Mouse (Mus musculus): ENCODE measurements around the gene Mslnl. TPM values are rescaled to one million over a fixed set of nuclear protein-coding genes. Genes with fewer than 3 reads are reported as not detected.

Mslnl gene
- polyA plus RNA-seq, 1 experiment from 2014 or later, result not detected

DNA sequence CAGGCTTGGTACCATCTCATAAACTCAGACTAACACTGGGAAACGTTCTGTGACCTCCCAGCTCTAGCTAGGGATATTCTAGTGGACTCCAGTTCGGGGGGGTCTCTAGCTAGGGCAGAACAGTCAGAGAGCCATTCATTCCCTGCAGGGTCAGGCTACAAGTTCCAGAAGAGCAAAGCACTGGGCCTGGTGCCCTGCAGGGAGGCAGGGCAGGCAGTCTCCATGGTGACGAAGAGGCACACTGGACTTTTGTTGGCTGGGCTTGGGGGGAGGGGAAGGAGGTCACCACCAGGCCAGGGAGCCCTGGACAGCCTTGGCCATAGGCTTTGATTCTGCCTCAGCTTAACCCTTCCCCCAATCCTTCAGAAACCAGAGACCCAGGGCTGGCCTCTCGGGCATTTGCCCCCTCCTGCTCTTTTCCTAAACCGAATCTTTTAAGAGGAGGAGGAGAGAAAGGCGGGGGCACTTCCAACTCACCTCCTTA lies 59.8 kb downstream of the Mslnl start, which contains the start of gene AC134908.4:
Gene AC134908.4, minus strand, starts transcription at position 51 of the 484 bp plus-strand sequence.
- Histone ChIP-seq H3K27ac (ENCODE audit: low read length) (peak within 1 kb of the TSS; percentile 44; the same call in 1 of the 2 replicates), H3K36me3 (ENCODE audit: control insufficient read depth, insufficient read depth, low read length) (no peaks in the 10 kb centered on the region), H3K9me3 (replicated peaks; ENCODE audit: control insufficient read depth, low read length, poor library complexity, severe bottlenecking) (no peaks in the 10 kb centered on the region), H3K4me3 (ENCODE audit: low read depth, low read length) (peak within 1 kb of the TSS; percentile 49), H3K4me1 (ENCODE audit: control insufficient read depth, insufficient read depth, low read length) (peaks cover 34% of the 10 kb centered on the region), H3K4me2 (ENCODE audit: low read length) (peak within 1 kb of the TSS; percentile 72), H3K27me3 (ENCODE audit: control insufficient read depth, insufficient read depth, low read depth, low read length) (peaks cover 6% of the 10 kb centered on the region), H3K9ac (ENCODE audit: low read depth, low read length) (peak within 1 kb of the TSS; percentile 51)
- ATAC-seq, result no peak
- WGBS, result 7% methylated on average over 6 of the region's 6 CpGs

- Histone ChIP-seq H3K9ac (ENCODE audit: low read depth, low read length) (peak overlapping the region; percentile 51; the same call in 1 of the 2 replicates), H3K27me3 (ENCODE audit: control insufficient read depth, insufficient read depth, low read depth, low read length) (peaks cover 6% of the 10 kb centered on the region), H3K9me3 (replicated peaks; ENCODE audit: control insufficient read depth, low read length, poor library complexity, severe bottlenecking) (no peaks in the 10 kb centered on the region), H3K4me2 (ENCODE audit: low read length) (peak overlapping the region; percentile 72), H3K27ac (ENCODE audit: low read length) (0 out of 2 replicates have a peak overlapping the region, but pooled peaks have one; percentile 3), H3K4me1 (ENCODE audit: control insufficient read depth, insufficient read depth, low read length) (peaks cover 29% of the 10 kb centered on the region), H3K4me3 (ENCODE audit: low read depth, low read length) (peak overlapping the region; percentile 49), H3K36me3 (ENCODE audit: control insufficient read depth, insufficient read depth, low read length) (no peaks in the 10 kb centered on the region)
- ATAC-seq, result no peak
- under 1% methylated on average over 37 of the region's 37 CpGs for WGBS
Measured at GRCm38 (mm10) chr17:25796211-25796771, 60.4 kb downstream of the Mslnl start.

DNA sequence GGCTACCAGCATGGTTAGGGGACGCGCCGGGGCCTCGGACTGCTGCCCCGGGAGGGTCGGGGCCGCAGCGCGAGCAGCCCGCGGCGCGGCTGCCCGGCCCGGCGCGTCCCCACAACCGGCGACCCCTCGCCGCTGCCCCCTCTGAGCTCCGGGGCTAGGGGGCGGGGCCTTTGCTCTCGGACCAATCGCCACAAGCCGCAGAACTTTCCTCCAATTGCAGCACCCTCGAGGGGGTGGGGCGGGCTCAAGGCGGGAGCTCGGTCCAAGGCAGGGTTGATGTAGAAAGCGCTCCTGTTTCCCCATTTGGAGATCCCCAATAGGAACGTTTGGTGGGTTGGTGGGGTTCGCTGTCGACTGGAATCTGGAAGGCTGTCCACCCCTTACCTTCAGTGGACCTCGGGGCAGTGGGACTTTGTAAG lies 61.1 kb downstream of the Mslnl start, which contains the start of gene Metrn:
Gene Metrn, minus strand, starts transcription at position 186 of the 419 bp plus-strand sequence.
- H3K4me3 ChIP-seq (ENCODE audit: low read depth, low read length), result peak within 1 kb of the TSS; percentile 49
- H3K36me3 ChIP-seq (ENCODE audit: control insufficient read depth, insufficient read depth, low read length), result no peaks in the 10 kb centered on the region
- H3K27ac ChIP-seq (ENCODE audit: low read length), result peak within 1 kb of the TSS; percentile 3; the same call in 1 of the 2 replicates
- peak within 1 kb of the TSS; percentile 51; the same call in 1 of the 2 replicates for H3K9ac ChIP-seq (ENCODE audit: low read depth, low read length)
- peaks cover 6% of the 10 kb centered on the region for H3K27me3 ChIP-seq (ENCODE audit: control insufficient read depth, insufficient read depth, low read depth, low read length)
- peak within 1 kb of the TSS; percentile 72 for H3K4me2 ChIP-seq (ENCODE audit: low read length)
- peak; percentile 58 for ATAC-seq
- under 1% methylated on average over 35 of the region's 35 CpGs for WGBS
- H3K9me3 ChIP-seq (replicated peaks; ENCODE audit: control insufficient read depth, low read length, poor library complexity, severe bottlenecking), result no peaks in the 10 kb centered on the region
- peaks cover 29% of the 10 kb centered on the region for H3K4me1 ChIP-seq (ENCODE audit: control insufficient read depth, insufficient read depth, low read length)

Small RNA genes lying within 50 kb of the gene (microRNA-seq; reads per million reads assigned to microRNA genes)
- gene Gm25083 (not detected), gene Mir6966 (not detected)

Other genes with a start within 250 kb of the Mslnl start
- 0.88 and 1.4 TPM in 2 replicates for gene Sstr5, start 238.8 kb upstream of the Mslnl start, polyA plus RNA-seq (2015; fragmentation: Nextera tagmentation; extraction: Ambion mirVana)
- gene Sox8, start 165.4 kb upstream of the Mslnl start, polyA plus RNA-seq (2015; fragmentation: Nextera tagmentation; extraction: Ambion mirVana), result 10.1 and 16.2 TPM in 2 replicates
- gene Lmf1, start 157.0 kb upstream of the Mslnl start, polyA plus RNA-seq (2015; fragmentation: Nextera tagmentation; extraction: Ambion mirVana), result 20.4 and 20.6 TPM in 2 replicates
- 3.2 and 7.3 TPM in 2 replicates for gene Gng13, start 18.9 kb upstream of the Mslnl start, polyA plus RNA-seq (2015; fragmentation: Nextera tagmentation; extraction: Ambion mirVana)
- 4.7 and 5.4 TPM in 2 replicates for gene Chtf18, start 8.6 kb upstream of the Mslnl start, polyA plus RNA-seq (2015; fragmentation: Nextera tagmentation; extraction: Ambion mirVana)
- gene Rpusd1, start 8.4 kb upstream of the Mslnl start, polyA plus RNA-seq (2015; fragmentation: Nextera tagmentation; extraction: Ambion mirVana), result 26.6 and 26.8 TPM in 2 replicates
- 0.15 and 0.85 TPM in 2 replicates for gene Msln, start 18.3 kb downstream of the Mslnl start, polyA plus RNA-seq (2015; fragmentation: Nextera tagmentation; extraction: Ambion mirVana)
- 29.0 and 30.2 TPM in 2 replicates for gene Narfl, start 37.7 kb downstream of the Mslnl start, polyA plus RNA-seq (2015; fragmentation: Nextera tagmentation; extraction: Ambion mirVana)
- 147 and 165 TPM in 2 replicates for gene Haghl, start 49.6 kb downstream of the Mslnl start, polyA plus RNA-seq (2015; fragmentation: Nextera tagmentation; extraction: Ambion mirVana)
- 0.34 and 0.39 TPM in 2 replicates for gene Ccdc78, start 50.5 kb downstream of the Mslnl start, polyA plus RNA-seq (2015; fragmentation: Nextera tagmentation; extraction: Ambion mirVana)
- 91.8 and 96.9 TPM in 2 replicates for gene Fam173a, start 56.9 kb downstream of the Mslnl start, polyA plus RNA-seq (2015; fragmentation: Nextera tagmentation; extraction: Ambion mirVana)
- 1.3 TPM in 1 of 2 replicates, not detected in the other for gene AC134908.4, start 59.6 kb downstream of the Mslnl start, polyA plus RNA-seq (2015; fragmentation: Nextera tagmentation; extraction: Ambion mirVana)
- gene Metrn, start 61.1 kb downstream of the Mslnl start, polyA plus RNA-seq (2015; fragmentation: Nextera tagmentation; extraction: Ambion mirVana), result 33.1 and 37.1 TPM in 2 replicates
- 45.6 and 52.4 TPM in 2 replicates for gene Fbxl16, start 73.0 kb downstream of the Mslnl start, polyA plus RNA-seq (2015; fragmentation: Nextera tagmentation; extraction: Ambion mirVana)
- 32.7 and 33.5 TPM in 2 replicates for gene Wdr24, start 87.6 kb downstream of the Mslnl start, polyA plus RNA-seq (2015; fragmentation: Nextera tagmentation; extraction: Ambion mirVana)
- 52.0 and 60.4 TPM in 2 replicates for gene Jmjd8, start 92.8 kb downstream of the Mslnl start, polyA plus RNA-seq (2015; fragmentation: Nextera tagmentation; extraction: Ambion mirVana)
- gene Stub1, start 97.4 kb downstream of the Mslnl start, polyA plus RNA-seq (2015; fragmentation: Nextera tagmentation; extraction: Ambion mirVana), result 358 and 382 TPM in 2 replicates
- 59.3 and 66.1 TPM in 2 replicates for gene Rhbdl1, start 101.3 kb downstream of the Mslnl start, polyA plus RNA-seq (2015; fragmentation: Nextera tagmentation; extraction: Ambion mirVana)
- gene Gm20683, start 105.7 kb downstream of the Mslnl start, polyA plus RNA-seq (2015; fragmentation: Nextera tagmentation; extraction: Ambion mirVana), result 11.8 and 14.5 TPM in 2 replicates
- 15.2 and 16.7 TPM in 2 replicates for gene Rhot2, start 108.8 kb downstream of the Mslnl start, polyA plus RNA-seq (2015; fragmentation: Nextera tagmentation; extraction: Ambion mirVana)
- 18.5 and 21.6 TPM in 2 replicates for gene Wdr90, start 125.5 kb downstream of the Mslnl start, polyA plus RNA-seq (2015; fragmentation: Nextera tagmentation; extraction: Ambion mirVana)
- 18.0 and 25.3 TPM in 2 replicates for gene Mcrip2, start 132.7 kb downstream of the Mslnl start, polyA plus RNA-seq (2015; fragmentation: Nextera tagmentation; extraction: Ambion mirVana)
- gene Mettl26, start 139.0 kb downstream of the Mslnl start, polyA plus RNA-seq (2015; fragmentation: Nextera tagmentation; extraction: Ambion mirVana), result 62.2 and 63.5 TPM in 2 replicates
- 0.45 and 0.52 TPM in 2 replicates for gene Wfikkn1, start 144.8 kb downstream of the Mslnl start, polyA plus RNA-seq (2015; fragmentation: Nextera tagmentation; extraction: Ambion mirVana)
- gene Rab40c, start 183.7 kb downstream of the Mslnl start, polyA plus RNA-seq (2015; fragmentation: Nextera tagmentation; extraction: Ambion mirVana), result 50.9 and 52.2 TPM in 2 replicates
- gene Pigq, start 208.9 kb downstream of the Mslnl start, polyA plus RNA-seq (2015; fragmentation: Nextera tagmentation; extraction: Ambion mirVana), result 71.3 and 85.3 TPM in 2 replicates
- 0.16 and 0.78 TPM in 2 replicates for gene Nhlrc4, start 208.9 kb downstream of the Mslnl start, polyA plus RNA-seq (2015; fragmentation: Nextera tagmentation; extraction: Ambion mirVana)
- gene A930017K11Rik, start 216.5 kb downstream of the Mslnl start, polyA plus RNA-seq (2015; fragmentation: Nextera tagmentation; extraction: Ambion mirVana), result 2.8 and 3.1 TPM in 2 replicates
- 20.6 and 20.8 TPM in 2 replicates for gene Capn15, start 249.8 kb downstream of the Mslnl start, polyA plus RNA-seq (2015; fragmentation: Nextera tagmentation; extraction: Ambion mirVana)